Mouse (Mus musculus) stomach, postnatal 0 days (tissue): ENCODE measurements around the gene Vps45.

Experiments used
- CTCF ChIP-seq: IDR thresholded peaks from 2 replicates; pipeline ENCODE4 v1.5.1; 2016; ENCODE audit warnings: antibody characterized with exemption, low read depth, mild to moderate bottlenecking, moderate library complexity
- EP300 ChIP-seq: optimal IDR thresholded peaks from 2 replicates; pipeline ENCODE3; 2016; ENCODE audit warnings: antibody characterized with exemption

DNA sequence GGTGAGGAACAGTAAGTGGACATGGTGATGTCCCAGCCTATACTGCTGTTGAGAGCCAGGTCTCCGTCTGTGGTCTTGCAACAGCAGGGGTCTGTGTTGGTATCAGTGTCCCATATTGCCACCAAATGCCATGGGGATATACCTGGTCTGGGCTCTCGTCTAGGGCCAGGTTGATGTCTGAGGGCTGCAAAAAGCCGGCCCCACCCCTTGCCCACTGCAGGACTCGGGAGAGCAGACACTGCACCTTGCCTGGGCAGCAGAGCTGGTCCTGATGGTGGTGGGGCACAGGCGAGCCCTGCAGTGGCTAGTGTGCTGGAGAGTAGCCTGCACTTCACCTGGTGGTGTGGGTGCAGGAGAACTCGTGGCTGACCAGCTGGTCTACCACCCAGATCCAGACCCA is 19.8 kb upstream of the Vps45 start:
- TF ChIP-seq CTCF (no peak), EP300 (no peak)
